Mouse (Mus musculus): ENCODE data around the gene Trpc1.

DNA sequence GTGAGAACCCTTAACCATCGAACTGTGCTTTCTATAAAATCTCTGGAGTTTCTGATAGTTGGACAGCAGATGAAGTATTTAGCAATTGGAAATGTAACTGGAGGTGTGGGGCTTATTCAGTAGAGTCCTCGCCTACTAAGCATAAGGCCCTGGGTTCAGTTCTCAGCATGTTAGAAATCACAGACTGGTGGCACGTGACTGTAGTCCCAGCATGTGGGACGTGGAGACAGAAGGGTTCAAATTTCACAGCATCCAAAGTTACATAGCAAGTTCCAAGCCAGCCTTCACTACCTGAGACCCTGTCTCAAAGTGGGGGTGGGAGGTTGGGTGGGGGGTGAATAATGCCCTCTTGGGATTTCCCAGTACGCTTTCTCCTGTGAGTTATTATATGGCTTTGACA lies 81.9 kb downstream of the Trpc1 start:
- no peak for TF ChIP-seq GATA1 (IDR thresholded peaks at IDR 0.05; ENCODE audit: low read length)
- TF ChIP-seq TAL1 (IDR thresholded peaks at IDR 0.05; ENCODE audit: low read length), result no peak
